Mouse (Mus musculus) lung, embryonic 14.5 days (tissue): ENCODE measurements around the gene Cotl1. TPM values are rescaled to one million over a fixed set of nuclear protein-coding genes. Genes with fewer than 3 reads are reported as not detected.
A peak's percentile ranks its signal among the peaks of the same experiment; 100 is the strongest.

Source experiments
- ATAC-seq: fragments of 200-750 bp; cut with Nextera tagmentation; 2 replicates; pipeline ENCODE4 v1.8.0; 2017; ENCODE audit warnings: mild to moderate bottlenecking, moderate TSS enrichment, moderate library complexity; ENCODE audit not compliant: insufficient read depth
- DNase-seq: peaks from one replicate; pipeline ENCODE4 v3.0.0-alpha.2; 2015
- H3K27ac ChIP-seq: fragments of 300-500 bp; sonication (generic); 2 replicates; pipeline ENCODE4 v1.5.1; 2014; ENCODE audit warnings: low read depth, mild to moderate bottlenecking, moderate library complexity
- H3K27me3 ChIP-seq: fragments of 300-500 bp; sonication (generic); 2 replicates; pipeline ENCODE4 v1.6.1; 2014; ENCODE audit warnings: low read length, control low read depth; ENCODE audit not compliant: insufficient read depth
- H3K36me3 ChIP-seq: fragments of 300-500 bp; sonication (generic); 2 replicates; pipeline ENCODE4 v1.6.1; 2014; ENCODE audit warnings: control low read depth; ENCODE audit not compliant: insufficient read depth
- H3K4me1 ChIP-seq: fragments of 300-500 bp; sonication (generic); 2 replicates; pipeline ENCODE4 v1.6.1; 2014; ENCODE audit warnings: antibody characterized with exemption, control low read depth; ENCODE audit not compliant: insufficient read depth
- H3K4me2 ChIP-seq: fragments of 300-500 bp; sonication (generic); 2 replicates; pipeline ENCODE4 v1.6.1; 2014; ENCODE audit warnings: mild to moderate bottlenecking
- H3K4me3 ChIP-seq: fragments of 300-500 bp; sonication (generic); 2 replicates; pipeline ENCODE4 v1.5.1; 2014; ENCODE audit warnings: low read depth, low read length
- H3K9ac ChIP-seq: fragments of 300-500 bp; sonication (generic); 2 replicates; pipeline ENCODE4 v1.6.1; 2014
- H3K9me3 ChIP-seq: fragments of 300-500 bp; sonication (generic); 2 replicates; pipeline ENCODE4 v1.6.1; 2016; ENCODE audit warnings: low read depth, low read length, control low read depth
- CTCF ChIP-seq: IDR thresholded peaks from 2 replicates; pipeline ENCODE4 v1.5.1; 2016; ENCODE audit warnings: antibody characterized with exemption, low read depth
- WGBS: fragments of 180-500 bp; shearing (Covaris S2); extraction: QIAGEN DNeasy Blood & Tissue Kit; methylation state at CpG from one replicate; pipeline ENCODE4 v1.1.7; 2014; 5-methylcytosine and 5-hydroxymethylcytosine counted together
- polyA plus RNA-seq: library from polyadenylated mRNA; unstranded; fragments of >200 nt; fragmentation: Nextera tagmentation; extraction: Ambion mirVana; gene quantifications from 2 replicates; pipeline ENCODE4 v1.2.1, GENCODE M21; 2014

The Cotl1 gene
- polyA plus RNA-seq, 1 experiment from 2014 or later = 201 TPM

DNA sequence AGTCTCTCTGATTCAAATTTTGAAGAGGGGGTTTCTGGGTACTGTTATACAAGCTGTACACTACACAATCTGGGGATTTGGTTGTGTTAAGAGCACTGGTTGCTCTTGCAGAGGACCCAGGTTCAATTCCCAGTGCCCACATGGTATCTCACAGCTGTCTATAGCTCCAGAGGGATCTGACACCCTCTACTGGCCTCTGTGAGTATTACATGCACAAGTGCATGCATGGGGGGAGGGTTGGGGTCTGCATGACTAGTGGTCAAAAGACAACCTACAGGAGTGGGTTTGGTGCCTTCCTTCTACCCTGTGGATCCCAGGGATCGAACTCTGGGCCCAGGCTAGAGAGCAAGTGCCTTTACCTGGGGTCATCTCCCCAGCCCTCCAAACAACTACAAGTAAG lies 37.8 kb downstream of the Cotl1 start:
- DNase-seq (no peak), ATAC-seq (no peak)
- Histone ChIP-seq H3K27me3 (no peaks in the 10 kb centered on the region), H3K36me3 (no peaks in the 10 kb centered on the region), H3K9me3 (no peaks in the 10 kb centered on the region), H3K9ac (no peak overlapping the region), H3K27ac (no peak overlapping the region), H3K4me1 (peaks cover 5% of the 10 kb centered on the region), H3K4me3 (no peak overlapping the region), H3K4me2 (no peak overlapping the region)
- TF ChIP-seq CTCF = peak; percentile 58
- WGBS = 95% methylated on average over 1 of the region's 1 CpGs

DNA sequence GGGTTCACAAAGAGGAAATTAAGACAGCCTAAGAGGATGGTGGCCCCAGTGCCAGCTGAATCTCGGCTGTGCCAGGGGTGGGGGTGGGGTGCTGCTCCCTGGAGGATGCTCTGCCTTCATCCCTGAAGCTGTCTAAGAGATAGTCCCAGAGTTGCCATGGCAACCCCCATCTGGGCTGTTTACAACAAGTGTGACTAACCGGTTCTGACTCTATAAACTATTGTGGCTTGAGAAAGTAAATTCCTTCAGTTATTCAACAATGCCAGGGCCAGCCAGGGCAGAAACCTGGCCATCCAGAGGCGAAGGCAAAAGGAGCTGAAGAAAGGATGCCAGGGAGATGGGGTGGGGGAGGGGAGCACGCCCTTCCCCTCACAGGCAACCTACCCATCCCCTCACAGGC lies 39.2 kb downstream of the Cotl1 start:
- no peak overlapping the region for H3K27ac ChIP-seq
- H3K36me3 ChIP-seq = no peaks in the 10 kb centered on the region
- no peak for TF ChIP-seq CTCF
- H3K4me2 ChIP-seq = no peak overlapping the region
- H3K4me3 ChIP-seq = no peak overlapping the region
- no peak overlapping the region for H3K9ac ChIP-seq
- ATAC-seq (no peak), DNase-seq (no peak)
- 11% methylated on average over 4 of the region's 4 CpGs for whole genome bisulfite sequencing
- H3K9me3 ChIP-seq = no peaks in the 10 kb centered on the region
- H3K27me3 ChIP-seq = no peaks in the 10 kb centered on the region
- H3K4me1 ChIP-seq = peaks cover 5% of the 10 kb centered on the region

GRCm38 (mm10) chr8:119798965-119799264 lies 41.4 kb downstream of the Cotl1 start:
- WGBS = 51% methylated on average over 2 of the region's 2 CpGs
- Histone ChIP-seq H3K27ac (no peak overlapping the region), H3K9ac (no peak overlapping the region), H3K27me3 (no peaks in the 10 kb centered on the region), H3K4me1 (peaks cover 5% of the 10 kb centered on the region), H3K9me3 (no peaks in the 10 kb centered on the region), H3K4me3 (no peak overlapping the region), H3K36me3 (no peaks in the 10 kb centered on the region), H3K4me2 (peak overlapping the region; percentile 43)
- TF ChIP-seq CTCF = no peak
- no peak for DNase-seq
- no peak; the same call in 1 of the 2 replicates for ATAC-seq

DNA sequence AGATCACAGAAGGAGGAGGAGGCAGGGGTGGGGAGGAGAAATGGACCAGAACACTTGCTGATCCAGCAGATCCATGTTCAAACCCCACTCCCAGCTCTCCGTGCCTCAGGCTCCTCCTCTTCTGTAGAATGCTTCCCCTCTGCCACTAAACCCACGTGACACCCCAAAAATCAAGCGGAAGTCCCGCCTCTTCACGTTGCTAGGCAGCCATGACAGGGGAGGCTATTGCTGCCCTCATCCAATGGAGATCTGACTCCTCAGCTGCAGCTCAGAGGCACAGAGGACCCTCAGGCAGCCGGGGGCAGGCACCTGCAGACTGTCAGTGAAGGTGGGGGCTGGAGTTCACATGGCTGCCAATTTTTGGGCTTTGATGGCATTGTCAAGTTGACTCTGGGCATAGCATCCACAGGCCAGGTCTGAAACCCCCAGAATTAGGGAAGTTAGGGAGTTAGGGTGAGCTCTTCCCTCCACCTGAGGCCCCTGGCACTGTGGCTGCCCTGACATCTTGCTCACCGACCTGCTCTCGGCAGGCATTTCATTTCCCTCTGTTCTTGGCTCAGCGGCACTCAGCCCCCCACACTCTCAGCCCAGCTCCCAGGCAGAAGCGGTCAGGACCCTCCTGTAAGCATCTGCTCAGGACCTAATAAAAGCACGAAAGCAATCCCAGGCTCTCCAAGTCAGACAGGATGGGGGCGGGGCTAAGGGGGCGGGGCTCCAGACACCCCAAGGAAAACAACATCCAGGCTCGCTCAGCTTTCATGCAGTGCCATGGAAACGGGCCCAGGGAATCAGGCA lies 42.0 kb downstream of the Cotl1 start:
- Histone ChIP-seq H3K9ac (no peak overlapping the region), H3K27me3 (no peaks in the 10 kb centered on the region), H3K36me3 (no peaks in the 10 kb centered on the region), H3K9me3 (no peaks in the 10 kb centered on the region), H3K4me1 (peaks cover 5% of the 10 kb centered on the region), H3K4me3 (no peak overlapping the region), H3K4me2 (peak overlapping the region; percentile 43), H3K27ac (0 out of 2 replicates have a peak overlapping the region, but pooled peaks have one; percentile 19)
- ATAC-seq = peak; percentile 81
- TF ChIP-seq CTCF = no peak
- 8% methylated on average over 15 of the region's 15 CpGs for WGBS
- peak; percentile 68 for DNase-seq

DNA sequence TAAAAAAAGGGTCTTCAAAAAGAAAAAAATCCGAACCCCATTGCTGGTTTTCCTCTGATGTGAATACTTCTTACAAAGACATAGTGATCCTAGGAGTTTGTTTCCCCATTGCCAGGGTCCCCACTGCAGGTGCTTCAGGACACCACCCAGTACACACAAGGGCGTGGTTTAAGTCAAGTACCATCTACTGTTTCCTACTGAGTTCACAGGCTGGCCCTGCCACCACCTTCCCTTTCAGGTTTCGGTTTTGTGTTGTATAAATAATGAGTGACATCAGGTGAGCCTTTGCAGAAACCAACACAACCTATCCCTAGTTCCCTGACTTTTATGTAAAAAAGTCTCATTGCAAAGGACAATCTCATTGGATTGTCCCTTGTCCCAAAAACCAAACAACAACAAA lies 44.7 kb downstream of the Cotl1 start:
- Histone ChIP-seq H3K9ac (no peak overlapping the region), H3K36me3 (no peaks in the 10 kb centered on the region), H3K9me3 (no peaks in the 10 kb centered on the region), H3K4me1 (peaks cover 11% of the 10 kb centered on the region), H3K4me3 (no peak overlapping the region), H3K27ac (no peak overlapping the region), H3K4me2 (no peak overlapping the region), H3K27me3 (no peaks in the 10 kb centered on the region)
- WGBS = 71% methylated on average over 3 of the region's 3 CpGs
- ATAC-seq (no peak), DNase-seq (no peak)
- no peak for TF ChIP-seq CTCF

DNA sequence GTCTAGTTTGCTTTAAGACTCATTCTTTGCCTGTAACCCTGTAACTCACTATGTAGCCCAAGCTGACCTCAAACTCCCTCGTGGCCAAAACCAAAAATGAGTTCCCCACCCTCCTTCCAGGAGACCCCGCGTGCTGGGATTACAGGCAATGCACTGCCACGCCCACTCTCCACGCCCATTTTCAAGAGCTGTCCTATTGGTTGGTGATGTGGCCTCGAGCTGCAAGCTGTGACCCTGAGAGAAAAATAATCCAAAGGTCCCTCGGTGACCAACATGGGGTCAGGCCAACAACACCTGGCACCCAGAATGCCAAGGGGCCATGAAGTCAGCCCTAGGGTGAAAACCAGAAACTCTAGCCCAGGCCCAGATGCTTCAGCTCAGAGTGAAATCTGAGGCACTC lies 45.7 kb downstream of the Cotl1 start:
- Histone ChIP-seq H3K27me3 (no peaks in the 10 kb centered on the region), H3K9me3 (no peaks in the 10 kb centered on the region), H3K4me2 (no peak overlapping the region), H3K9ac (no peak overlapping the region), H3K4me3 (no peak overlapping the region), H3K27ac (no peak overlapping the region), H3K36me3 (no peaks in the 10 kb centered on the region), H3K4me1 (peaks cover 11% of the 10 kb centered on the region)
- TF ChIP-seq CTCF = no peak
- DNase-seq (no peak), ATAC-seq (no peak)
- 44% methylated on average over 7 of the region's 7 CpGs for WGBS

DNA sequence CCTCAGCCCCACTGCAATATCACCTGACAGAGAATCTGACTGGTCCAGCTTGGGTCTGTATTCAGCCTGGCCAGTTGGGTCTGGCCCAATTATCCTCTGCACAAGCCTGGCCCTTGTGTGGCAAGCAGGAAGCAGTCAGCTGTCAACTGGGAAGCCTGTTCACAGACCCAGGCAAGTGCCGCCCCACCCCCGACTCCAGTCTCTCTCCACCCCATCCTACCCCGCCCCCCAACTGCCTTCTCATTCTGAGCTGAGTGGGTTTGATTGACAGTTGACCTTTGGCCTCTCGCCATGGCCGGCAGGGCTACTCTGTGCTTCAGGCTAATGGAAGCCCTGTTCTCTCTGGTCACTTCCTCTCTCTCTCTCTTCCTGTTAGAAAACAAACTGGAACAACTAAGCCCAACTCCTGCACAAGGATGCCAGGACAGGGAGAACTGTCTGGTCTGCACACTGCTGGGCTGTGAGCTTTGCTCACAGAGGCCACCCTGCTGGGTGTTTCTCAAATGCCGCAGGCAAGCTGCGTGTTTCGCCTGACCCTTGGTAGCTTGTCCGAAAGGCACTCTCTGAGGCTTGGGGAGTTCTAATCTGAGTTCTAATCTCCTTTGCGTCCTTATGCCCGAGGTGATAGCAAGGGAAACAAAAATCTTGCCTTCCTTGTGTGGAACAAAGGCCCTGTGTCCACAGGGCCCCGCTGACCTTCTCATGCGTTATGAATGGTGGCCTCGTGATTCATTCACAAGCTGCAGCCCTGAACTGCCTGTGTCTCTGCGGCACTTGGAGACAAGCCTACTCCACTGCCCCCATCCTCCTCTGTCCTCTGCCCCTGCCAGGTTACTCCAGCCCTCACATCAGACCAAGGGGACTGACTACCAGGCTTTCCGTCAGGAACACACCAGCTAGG lies 48.3 kb downstream of the Cotl1 start:
- Histone ChIP-seq H3K4me3 (no peak overlapping the region), H3K27ac (peak overlapping the region; percentile 32; the same call in 1 of the 2 replicates), H3K36me3 (no peaks in the 10 kb centered on the region), H3K27me3 (no peaks in the 10 kb centered on the region), H3K9me3 (no peaks in the 10 kb centered on the region), H3K4me1 (0 out of 2 replicates have a peak, but pooled peaks cover 6% of the 10 kb centered on the region), H3K4me2 (no peak overlapping the region), H3K9ac (no peak overlapping the region)
- no peak for TF ChIP-seq CTCF
- 28% methylated on average over 16 of the region's 16 CpGs for WGBS
- ATAC-seq (peak; percentile 48; the same call in 1 of the 2 replicates), DNase-seq (peak; percentile 44)
